Mouse (Mus musculus) hindbrain, embryonic 14.5 days (tissue): Measurements from ENCODE around the gene Cwf19l1. TPM values are rescaled to one million over a fixed set of nuclear protein-coding genes. Genes with fewer than 3 reads are reported as not detected.

Source experiments
- ATAC-seq: fragments of 200-750 bp; cut with Nextera tagmentation; 2 replicates; pipeline ENCODE4 v1.8.0; 2017; ENCODE audit warnings: moderate number of reproducible peaks, mild to moderate bottlenecking, moderate TSS enrichment, moderate library complexity; ENCODE audit not compliant: low FRiP score
- DNase-seq: peaks from one replicate; pipeline ENCODE4 v3.0.0-alpha.2; 2015; ENCODE audit warnings: low spot score
- H3K27ac ChIP-seq: fragments of 300-500 bp; sonication (generic); 2 replicates; pipeline ENCODE4 v1.5.1; 2014; ENCODE audit warnings: mild to moderate bottlenecking, moderate library complexity
- H3K27me3 ChIP-seq: fragments of 300-500 bp; sonication (generic); 2 replicates; pipeline ENCODE4 v1.6.1; 2014; ENCODE audit warnings: mild to moderate bottlenecking, low read length, mixed read lengths; ENCODE audit not compliant: control insufficient read depth, insufficient read depth
- H3K36me3 ChIP-seq: fragments of 300-500 bp; sonication (generic); replicated peaks from 2 replicates; pipeline ENCODE4 v1.6.1; 2014; ENCODE audit not compliant: control insufficient read depth, insufficient read depth
- H3K4me1 ChIP-seq: fragments of 300-500 bp; sonication (generic); replicated peaks from 2 replicates; pipeline ENCODE4 v1.6.1; 2014; ENCODE audit warnings: antibody characterized with exemption, low read length, mixed read lengths; ENCODE audit not compliant: control insufficient read depth, insufficient read depth
- H3K4me2 ChIP-seq: fragments of 300-500 bp; sonication (generic); replicated peaks from 2 replicates; pipeline ENCODE4 v1.6.1; 2014; ENCODE audit warnings: mild to moderate bottlenecking, moderate library complexity
- H3K4me3 ChIP-seq: fragments of 300-500 bp; sonication (generic); replicated peaks from 2 replicates; pipeline ENCODE4 v1.5.1; 2014; ENCODE audit warnings: mild to moderate bottlenecking, low read length
- H3K9ac ChIP-seq: fragments of 300-500 bp; sonication (generic); 2 replicates; pipeline ENCODE4 v1.6.1; 2014
- H3K9me3 ChIP-seq: fragments of 300-500 bp; sonication (generic); 2 replicates; pipeline ENCODE4 v1.6.1; 2016; ENCODE audit warnings: low read length; ENCODE audit not compliant: control insufficient read depth
- WGBS: fragments of 180-500 bp; shearing (Covaris S2); extraction: QIAGEN DNeasy Blood & Tissue Kit; methylation state at CpG from one replicate; pipeline ENCODE4 v1.1.7; 2014; 5-methylcytosine and 5-hydroxymethylcytosine counted together
- polyA plus RNA-seq: library from polyadenylated mRNA; unstranded; fragments of >200 nt; fragmentation: Nextera tagmentation; extraction: Ambion mirVana; gene quantifications from 2 replicates; pipeline ENCODE4 v1.2.1, GENCODE M21; 2014

The Cwf19l1 gene
- polyA plus RNA-seq, 1 experiment from 2014 or later: 29.7 TPM

- Histone ChIP-seq H3K27ac (no peak overlapping the region), H3K27me3 (no peaks in the 10 kb centered on the region), H3K9me3 (no peaks in the 10 kb centered on the region), H3K4me1 (peaks cover 14% of the 10 kb centered on the region), H3K36me3 (peaks cover 27% of the 10 kb centered on the region), H3K4me2 (no peak overlapping the region), H3K9ac (no peak overlapping the region), H3K4me3 (no peak overlapping the region)
- no peak for DNase-seq
- WGBS: 91% methylated on average over 1 of the region's 1 CpGs
- ATAC-seq: no peak
Observed at GRCm38 (mm10) chr19:44104393-44104792, 31.3 kb downstream of the Cwf19l1 start.

- no peak overlapping the region for H3K27ac ChIP-seq
- H3K9me3 ChIP-seq: no peaks in the 10 kb centered on the region
- H3K4me2 ChIP-seq: no peak overlapping the region
- H3K36me3 ChIP-seq: peaks cover 41% of the 10 kb centered on the region
- 92% methylated on average over 3 of the region's 3 CpGs for WGBS
- no peak overlapping the region for H3K9ac ChIP-seq
- no peaks in the 10 kb centered on the region for H3K27me3 ChIP-seq
- DNase-seq (no peak), ATAC-seq (no peak)
- peaks cover 12% of the 10 kb centered on the region for H3K4me1 ChIP-seq
- H3K4me3 ChIP-seq: no peak overlapping the region
Observed at GRCm38 (mm10) chr19:44103001-44103400, 32.7 kb downstream of the Cwf19l1 start.

GRCm38 (mm10) chr19:44100840-44101239, 34.8 kb downstream of the Cwf19l1 start:
- Histone ChIP-seq H3K9me3 (0 out of 2 replicates have a peak, but pooled peaks cover 10% of the 10 kb centered on the region), H3K4me2 (no peak overlapping the region), H3K9ac (no peak overlapping the region), H3K4me3 (no peak overlapping the region), H3K4me1 (no peaks in the 10 kb centered on the region), H3K27me3 (no peaks in the 10 kb centered on the region), H3K27ac (no peak overlapping the region), H3K36me3 (peaks cover 62% of the 10 kb centered on the region)
- DNase-seq (no peak), ATAC-seq (no peak)

DNA sequence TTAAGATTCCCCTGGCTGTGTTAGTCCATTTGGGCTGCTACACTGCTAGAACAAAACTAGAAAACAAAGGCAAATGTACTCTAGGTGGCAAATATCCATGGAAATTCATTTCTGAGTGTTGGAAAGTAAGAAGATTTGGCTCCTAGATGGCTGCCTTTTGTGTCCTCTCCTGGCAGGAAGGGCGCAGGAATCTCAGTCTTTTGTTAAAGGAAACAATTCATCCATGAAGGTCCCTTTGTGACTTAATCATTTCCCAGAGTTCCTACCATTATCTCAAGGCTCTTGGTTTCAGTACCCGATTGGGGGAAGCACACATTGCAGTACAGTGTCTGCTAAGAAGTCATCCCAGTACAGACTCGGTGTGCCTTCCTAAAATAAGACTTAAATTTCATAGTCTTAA, 49.4 kb downstream of the Cwf19l1 start:
- no peaks in the 10 kb centered on the region for H3K4me1 ChIP-seq
- 19% methylated on average over 3 of the region's 3 CpGs for WGBS
- no peak overlapping the region for H3K27ac ChIP-seq
- DNase-seq (no peak), ATAC-seq (no peak)
- no peaks in the 10 kb centered on the region for H3K27me3 ChIP-seq
- H3K4me3 ChIP-seq: no peak overlapping the region
- H3K4me2 ChIP-seq: no peak overlapping the region
- no peaks in the 10 kb centered on the region for H3K9me3 ChIP-seq
- H3K9ac ChIP-seq: no peak overlapping the region
- peaks cover 83% of the 10 kb centered on the region for H3K36me3 ChIP-seq

DNA sequence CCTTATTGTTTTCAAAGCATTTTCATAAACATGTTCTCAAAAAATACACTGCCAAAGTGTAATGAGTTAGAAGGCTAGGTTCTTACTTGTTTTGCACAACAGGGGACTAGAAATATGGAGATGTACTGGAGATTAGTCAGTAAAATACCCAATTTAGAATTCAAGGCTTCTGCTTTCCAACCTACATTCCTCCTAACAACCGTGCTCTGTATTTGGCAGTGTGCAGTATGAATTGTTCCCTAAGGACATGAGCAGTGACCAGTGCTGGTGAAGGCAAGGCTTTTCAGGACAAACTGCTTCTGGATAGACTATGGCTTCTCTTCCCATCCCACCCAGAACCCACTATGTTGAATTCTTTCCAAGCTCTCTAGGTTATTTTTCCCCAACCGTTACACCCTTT, 54.8 kb downstream of the Cwf19l1 start:
- Histone ChIP-seq H3K9me3 (no peaks in the 10 kb centered on the region), H3K27ac (no peak overlapping the region), H3K4me2 (no peak overlapping the region), H3K4me1 (no peaks in the 10 kb centered on the region), H3K27me3 (no peaks in the 10 kb centered on the region), H3K4me3 (no peak overlapping the region), H3K9ac (no peak overlapping the region), H3K36me3 (peaks cover 86% of the 10 kb centered on the region)
- DNase-seq (no peak), ATAC-seq (no peak)
- WGBS: 95% methylated on average over 2 of the region's 2 CpGs

DNA sequence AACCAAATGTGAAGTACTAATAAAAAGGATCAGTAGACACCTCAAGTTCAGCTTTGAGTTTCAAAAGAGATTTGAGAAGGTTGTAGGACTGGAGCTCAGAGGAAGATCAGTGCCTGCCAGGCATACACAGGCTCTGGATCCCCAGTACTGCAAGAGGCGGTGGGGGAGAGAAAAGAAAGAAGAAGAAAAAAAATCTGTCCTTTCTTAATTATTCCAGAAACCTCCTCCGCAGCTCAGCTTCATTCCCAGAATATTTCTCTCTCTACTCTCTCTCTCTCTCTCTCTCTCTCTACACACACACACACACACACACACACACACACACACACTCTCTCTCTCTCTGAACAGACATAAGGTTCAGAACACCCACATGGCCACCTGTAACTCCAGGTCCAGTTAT, 55.7 kb downstream of the Cwf19l1 start:
- Histone ChIP-seq H3K9ac (no peak overlapping the region), H3K27me3 (no peaks in the 10 kb centered on the region), H3K9me3 (no peaks in the 10 kb centered on the region), H3K27ac (no peak overlapping the region), H3K4me1 (no peaks in the 10 kb centered on the region), H3K4me3 (no peak overlapping the region), H3K36me3 (peaks cover 88% of the 10 kb centered on the region), H3K4me2 (no peak overlapping the region)
- ATAC-seq (no peak), DNase-seq (no peak)
- WGBS: 70% methylated on average over 2 of the region's 2 CpGs

DNA sequence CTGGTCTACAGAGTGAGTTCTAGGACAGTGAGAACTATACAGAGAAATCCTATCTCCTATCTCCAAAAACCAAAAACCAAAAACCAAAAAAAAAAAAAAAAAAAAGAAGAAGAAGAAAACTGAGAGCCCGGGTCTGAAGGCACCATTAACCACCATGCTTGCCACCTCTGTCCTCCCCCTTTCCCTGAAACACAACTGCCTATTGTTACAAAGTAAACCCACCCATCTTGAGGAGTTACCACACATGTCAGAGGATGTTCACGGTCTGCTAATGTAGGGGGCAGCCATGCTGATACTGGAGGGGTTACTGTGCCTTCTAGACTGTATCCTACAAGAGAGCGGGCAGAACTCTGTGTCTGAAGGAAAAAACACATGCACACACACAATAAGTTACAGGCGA, 58.7 kb downstream of the Cwf19l1 start:
- no peaks in the 10 kb centered on the region for H3K27me3 ChIP-seq
- ATAC-seq: no peak
- peaks cover 79% of the 10 kb centered on the region for H3K36me3 ChIP-seq
- no peaks in the 10 kb centered on the region for H3K9me3 ChIP-seq
- no peak for DNase-seq
- no peak overlapping the region for H3K9ac ChIP-seq
- no peak overlapping the region for H3K27ac ChIP-seq
- no peaks in the 10 kb centered on the region for H3K4me1 ChIP-seq
- 90% methylated on average over 4 of the region's 4 CpGs for WGBS
- H3K4me2 ChIP-seq: no peak overlapping the region
- H3K4me3 ChIP-seq: no peak overlapping the region

DNA sequence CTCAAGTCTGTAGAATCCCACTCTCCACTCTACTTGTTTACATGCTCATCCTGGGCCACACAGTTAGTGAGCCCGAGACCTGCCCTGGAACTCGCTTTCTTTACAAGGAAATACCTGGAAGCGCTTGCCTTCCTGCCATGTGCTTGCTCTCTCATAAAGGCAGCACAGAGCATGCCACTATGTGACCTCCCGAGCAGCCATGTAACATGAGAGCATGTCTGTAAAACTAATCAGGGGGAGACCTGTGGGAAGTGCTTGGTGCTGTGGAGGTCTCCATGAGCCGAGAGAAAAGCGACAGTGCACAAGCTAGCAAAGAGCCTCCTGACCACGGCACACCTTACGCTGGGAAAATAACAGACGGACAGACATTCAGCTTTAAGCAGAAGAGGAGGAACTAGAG, 59.2 kb downstream of the Cwf19l1 start:
- WGBS: 91% methylated on average over 9 of the region's 9 CpGs
- no peak overlapping the region for H3K4me2 ChIP-seq
- H3K27ac ChIP-seq: no peak overlapping the region
- no peak overlapping the region for H3K9ac ChIP-seq
- peaks cover 75% of the 10 kb centered on the region for H3K36me3 ChIP-seq
- no peaks in the 10 kb centered on the region for H3K9me3 ChIP-seq
- DNase-seq (no peak), ATAC-seq (no peak)
- H3K27me3 ChIP-seq: no peaks in the 10 kb centered on the region
- no peak overlapping the region for H3K4me3 ChIP-seq
- H3K4me1 ChIP-seq: no peaks in the 10 kb centered on the region

DNA sequence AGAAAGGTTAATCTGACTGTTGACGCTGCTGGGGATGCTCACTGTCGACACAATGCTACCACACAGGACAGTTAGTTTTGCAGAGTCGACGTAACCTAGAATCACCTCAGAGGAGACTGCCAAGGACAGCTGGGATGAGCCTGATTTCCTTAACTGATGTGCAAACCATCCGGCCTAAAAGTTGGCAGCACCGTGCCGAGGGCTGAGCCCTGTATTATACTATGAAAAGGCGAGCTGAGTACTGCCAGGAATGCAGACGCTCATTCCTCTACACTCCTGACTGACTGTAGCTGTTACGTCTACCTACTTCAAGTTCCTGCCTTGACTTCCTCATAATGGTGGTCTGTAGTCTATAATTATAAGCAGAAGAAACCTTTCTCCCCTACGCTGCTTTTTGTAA, 60.7 kb downstream of the Cwf19l1 start:
- H3K36me3 ChIP-seq: peaks cover 65% of the 10 kb centered on the region
- H3K4me1 ChIP-seq: no peaks in the 10 kb centered on the region
- no peak for ATAC-seq
- H3K4me3 ChIP-seq: no peak overlapping the region
- no peaks in the 10 kb centered on the region for H3K27me3 ChIP-seq
- H3K9me3 ChIP-seq: no peaks in the 10 kb centered on the region
- no peak for DNase-seq
- no peak overlapping the region for H3K9ac ChIP-seq
- WGBS: 91% methylated on average over 11 of the region's 11 CpGs
- no peak overlapping the region for H3K4me2 ChIP-seq
- H3K27ac ChIP-seq: no peak overlapping the region

GRCm38 (mm10) chr19:44071166-44071565, 64.5 kb downstream of the Cwf19l1 start:
- H3K4me2 ChIP-seq: no peak overlapping the region
- no peaks in the 10 kb centered on the region for H3K9me3 ChIP-seq
- no peak overlapping the region for H3K4me3 ChIP-seq
- H3K27me3 ChIP-seq: no peaks in the 10 kb centered on the region
- H3K36me3 ChIP-seq: peaks cover 28% of the 10 kb centered on the region
- no peak for DNase-seq
- H3K9ac ChIP-seq: no peak overlapping the region
- WGBS: 67% methylated on average over 5 of the region's 5 CpGs
- peaks cover 10% of the 10 kb centered on the region for H3K4me1 ChIP-seq
- H3K27ac ChIP-seq: no peak overlapping the region
- no peak for ATAC-seq
